Mouse (Mus musculus) embryonic fibroblast, embryonic 13.5 days (primary cell): ENCODE data around the gene Hyal2.

Experiments used
- CTCF ChIP-seq: IDR thresholded peaks from 2 replicates; pipeline ENCODE4 v1.5.1; 2011; ENCODE audit warnings: mild to moderate bottlenecking, control low read depth, low read length, moderate library complexity, borderline replicate concordance; ENCODE audit not compliant: insufficient read depth
- POLR2A ChIP-seq: IDR thresholded peaks from 2 replicates; pipeline ENCODE4 v1.6.1; 2011; ENCODE audit warnings: low read depth, mild to moderate bottlenecking, control low read depth, low read length, moderate library complexity

DNA sequence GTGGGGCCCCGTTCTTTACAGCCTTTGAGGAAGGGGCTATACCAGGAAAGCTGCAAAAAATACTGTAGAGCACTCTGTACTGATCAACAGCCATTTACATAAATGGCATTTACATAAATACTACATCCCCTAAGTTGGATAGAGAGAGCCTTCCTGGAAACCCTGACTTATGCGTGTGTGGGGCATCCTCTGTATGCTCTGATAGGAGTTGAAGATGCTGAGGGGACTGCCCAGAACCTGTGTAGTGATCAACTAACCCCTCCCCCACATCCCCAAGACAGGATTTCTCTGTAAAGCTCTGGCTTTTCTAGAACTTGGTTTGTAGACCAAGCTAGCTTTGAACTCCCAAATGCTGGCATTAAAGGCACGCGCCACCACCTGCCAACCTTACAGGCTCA, 41.7 kb downstream of the Hyal2 start:
- TF ChIP-seq POLR2A (no peak), CTCF (no peak)
